Mouse (Mus musculus) CH12.LX (cell line): ENCODE measurements around the gene Fbxo42.

ENCODE experiments used
- CHD2 ChIP-seq: IDR thresholded peaks from 2 replicates; pipeline ENCODE4 v1.6.1; 2011; ENCODE audit warnings: low read length, improper control_type of control experiment
- CTCF ChIP-seq, 2 experiments: IDR thresholded peaks in 1 of 2; conservative IDR thresholded peaks in 1 of 2; 2 replicates each; pipeline ENCODE4 v1.5.1; 2011 to 2012; ENCODE audit warnings: low read depth in 2 of 2, low read length in 2 of 2, improper control_type of control experiment in 1 of 2, inconsistent platforms in 1 of 2, mild to moderate bottlenecking in 1 of 2, moderate library complexity in 1 of 2
- MAX ChIP-seq: IDR thresholded peaks from 2 replicates; pipeline ENCODE4 v1.6.1; 2011; ENCODE audit warnings: low read length, improper control_type of control experiment
- MEF2A ChIP-seq: IDR thresholded peaks from 2 replicates; pipeline ENCODE4 v1.6.1; 2014; ENCODE audit warnings: low read depth, mild to moderate bottlenecking, inconsistent platforms, low read length, improper control_type of control experiment, borderline replicate concordance
- MXI1 ChIP-seq: IDR thresholded peaks from 2 replicates; pipeline ENCODE4 v1.6.1; 2011; ENCODE audit warnings: mild to moderate bottlenecking, low read depth, low read length, improper control_type of control experiment
- NELFE ChIP-seq: IDR thresholded peaks from 2 replicates; pipeline ENCODE4 v1.6.1; 2011; ENCODE audit warnings: low read depth, low read length, improper control_type of control experiment
- NRF1 ChIP-seq: IDR thresholded peaks from 2 replicates; pipeline ENCODE4 v1.6.1; 2014; ENCODE audit warnings: low read depth, mild to moderate bottlenecking, inconsistent platforms, low read length, improper control_type of control experiment, moderate library complexity
- POLR2A ChIP-seq: IDR thresholded peaks from 2 replicates; pipeline ENCODE4 v1.6.1; 2011; ENCODE audit warnings: low read depth, mild to moderate bottlenecking, improper control_type of control experiment, low read length
- POLR2AphosphoS2 ChIP-seq: IDR thresholded peaks from 2 replicates; pipeline ENCODE4 v1.6.1; 2011; ENCODE audit warnings: low read depth, low read length, improper control_type of control experiment
- RAD21 ChIP-seq: IDR thresholded peaks from 2 replicates; pipeline ENCODE4 v1.6.1; 2011; ENCODE audit warnings: low read depth, mild to moderate bottlenecking, low read length, improper control_type of control experiment, moderate library complexity
- SMC3 ChIP-seq: IDR thresholded peaks from 2 replicates; pipeline ENCODE4 v1.6.1; 2011; ENCODE audit warnings: low read depth, low read length, improper control_type of control experiment

DNA sequence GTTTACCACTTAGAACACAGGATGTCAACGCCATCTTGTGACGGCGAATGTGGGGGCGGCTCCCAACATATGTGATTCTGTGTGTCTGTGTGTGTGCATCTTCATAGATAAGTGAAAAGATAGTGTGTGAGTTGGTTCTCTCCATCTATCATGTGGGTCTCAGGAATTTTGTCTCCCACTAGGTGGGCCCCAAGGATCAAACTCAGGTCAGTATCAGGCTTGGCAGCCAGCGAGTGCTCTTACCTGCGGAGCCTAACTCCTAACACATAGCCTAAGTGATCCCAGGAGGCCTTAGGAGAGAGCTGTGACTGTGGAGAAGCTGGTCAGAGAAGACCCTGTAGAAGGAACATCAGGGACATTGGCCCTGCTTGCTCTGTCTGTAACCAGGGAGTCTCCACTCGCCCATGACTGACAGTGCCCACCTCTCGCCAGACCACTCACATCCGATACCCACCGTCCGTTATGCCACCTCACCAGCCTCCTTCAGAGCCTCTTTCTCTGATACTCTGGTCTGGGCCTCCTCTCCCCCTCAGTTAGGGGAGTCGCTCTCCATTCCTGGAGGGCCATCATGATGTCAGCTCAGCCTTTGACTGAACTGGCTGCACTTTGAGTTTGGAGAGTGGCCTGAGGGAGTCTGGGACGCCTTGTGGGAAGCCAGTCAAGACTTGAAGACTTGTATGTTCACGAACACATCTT lies 63.0 kb downstream of the Fbxo42 start:
- TF ChIP-seq NRF1 = no peak
- TF ChIP-seq POLR2AphosphoS2 = no peak
- TF ChIP-seq CTCF (conservative IDR thresholded peaks at IDR 0.05 in 1 of 2, IDR thresholded peaks at IDR 0.05 in 1 of 2; ENCODE audit: low read depth in 2 of 2, low read length in 2 of 2) = no peak
- TF ChIP-seq CHD2 = no peak
- no peak for TF ChIP-seq MAX
- TF ChIP-seq MEF2A = no peak
- TF ChIP-seq RAD21 = no peak
- no peak for TF ChIP-seq SMC3
- TF ChIP-seq MXI1 = no peak
- TF ChIP-seq POLR2A = no peak
- TF ChIP-seq NELFE = no peak
